Mouse (Mus musculus) forebrain, postnatal 0 days (tissue): ENCODE data around the gene Wdfy3. TPM values are rescaled to one million over a fixed set of nuclear protein-coding genes. Genes with fewer than 3 reads are reported as not detected.

ENCODE experiments used
- ATAC-seq: fragments of 200-750 bp; cut with Nextera tagmentation; 2 replicates; pipeline ENCODE4 v1.8.0; 2017; ENCODE audit warnings: mild to moderate bottlenecking, moderate library complexity
- DNase-seq: peaks from one replicate; pipeline ENCODE4 v3.0.0-alpha.2; 2015
- H3K27ac ChIP-seq: fragments of 300-500 bp; sonication (generic); 2 replicates; pipeline ENCODE4 v1.5.1; 2014; ENCODE audit warnings: low read depth, mild to moderate bottlenecking, antibody characterized with exemption, low read length, moderate library complexity, mixed read lengths
- H3K27me3 ChIP-seq: fragments of 300-500 bp; sonication (generic); 2 replicates; pipeline ENCODE4 v1.6.1; 2014; ENCODE audit warnings: mild to moderate bottlenecking, low read length, mixed read lengths; ENCODE audit not compliant: insufficient read depth
- H3K36me3 ChIP-seq: fragments of 300-500 bp; sonication (generic); 2 replicates; pipeline ENCODE4 v1.6.1; 2014; ENCODE audit warnings: mild to moderate bottlenecking, moderate library complexity; ENCODE audit not compliant: insufficient read depth
- H3K4me1 ChIP-seq: fragments of 300-500 bp; sonication (generic); 2 replicates; pipeline ENCODE4 v1.6.1; 2014; ENCODE audit warnings: antibody characterized with exemption; ENCODE audit not compliant: insufficient read depth
- H3K4me2 ChIP-seq: fragments of 300-500 bp; sonication (generic); 2 replicates; pipeline ENCODE4 v1.6.1; 2014; ENCODE audit warnings: low read depth, mild to moderate bottlenecking, moderate library complexity
- H3K4me3 ChIP-seq: fragments of 300-500 bp; sonication (generic); 2 replicates; pipeline ENCODE4 v1.5.1; 2014; ENCODE audit warnings: low read depth, low read length, mixed read lengths
- H3K9ac ChIP-seq: fragments of 300-500 bp; sonication (generic); 2 replicates; pipeline ENCODE4 v1.6.1; 2014; ENCODE audit warnings: mild to moderate bottlenecking
- H3K9me3 ChIP-seq: fragments of 300-500 bp; sonication (generic); 2 replicates; pipeline ENCODE4 v1.6.1; 2016; ENCODE audit warnings: low read length
- CTCF ChIP-seq: sonication (generic); IDR thresholded peaks from 2 replicates; pipeline ENCODE4 v1.5.1; 2016; ENCODE audit warnings: antibody characterized with exemption, control low read depth, low read depth
- WGBS: fragments of 180-500 bp; shearing (Covaris S2); extraction: QIAGEN DNeasy Blood & Tissue Kit; methylation state at CpG from one replicate; pipeline ENCODE4 v1.1.7; 2014; 5-methylcytosine and 5-hydroxymethylcytosine counted together
- polyA plus RNA-seq: library from polyadenylated mRNA; unstranded; fragments of >200 nt; fragmentation: Nextera tagmentation; extraction: Ambion mirVana; gene quantifications from 2 replicates; pipeline ENCODE4 v1.2.1, GENCODE M21; 2015
- total RNA-seq: library from RNA; depleted of rRNA; stranded (reverse); fragments of >200 nt; gene quantifications from 2 replicates; pipeline ENCODE4 v1.2.3, GENCODE M21; 2014

Wdfy3 gene
- total and polyA plus RNA-seq, 2 experiments from 2014 or later = 15.4 to 68.8 TPM

DNA sequence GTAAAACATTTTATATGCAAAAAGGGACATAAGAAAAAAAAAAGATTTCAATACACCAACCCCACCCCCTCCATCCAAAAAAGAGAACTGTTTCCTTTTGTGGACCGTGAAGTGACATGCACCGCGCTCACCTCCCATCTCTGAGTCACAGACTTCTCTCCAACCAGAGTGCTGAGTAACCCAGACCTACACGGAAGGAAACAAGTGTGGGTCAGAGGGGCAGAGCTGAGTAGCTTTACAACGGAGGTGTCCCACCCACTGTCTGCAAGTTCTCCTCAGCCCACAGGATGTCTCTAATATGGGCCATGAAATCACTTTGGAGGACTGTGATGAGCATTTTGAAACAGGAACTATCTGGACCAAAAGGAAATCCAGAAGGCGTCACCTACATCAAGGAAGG, 205.8 kb downstream of the Wdfy3 start:
- Histone ChIP-seq H3K36me3 (peaks cover 81% of the 10 kb centered on the region), H3K9me3 (no peaks in the 10 kb centered on the region), H3K27me3 (no peaks in the 10 kb centered on the region), H3K4me1 (no peaks in the 10 kb centered on the region), H3K27ac (no peak overlapping the region), H3K4me2 (no peak overlapping the region), H3K9ac (no peak overlapping the region), H3K4me3 (no peak overlapping the region)
- WGBS = 95% methylated on average over 6 of the region's 6 CpGs
- DNase-seq (no peak), ATAC-seq (no peak)
- no peak for TF ChIP-seq CTCF

DNA sequence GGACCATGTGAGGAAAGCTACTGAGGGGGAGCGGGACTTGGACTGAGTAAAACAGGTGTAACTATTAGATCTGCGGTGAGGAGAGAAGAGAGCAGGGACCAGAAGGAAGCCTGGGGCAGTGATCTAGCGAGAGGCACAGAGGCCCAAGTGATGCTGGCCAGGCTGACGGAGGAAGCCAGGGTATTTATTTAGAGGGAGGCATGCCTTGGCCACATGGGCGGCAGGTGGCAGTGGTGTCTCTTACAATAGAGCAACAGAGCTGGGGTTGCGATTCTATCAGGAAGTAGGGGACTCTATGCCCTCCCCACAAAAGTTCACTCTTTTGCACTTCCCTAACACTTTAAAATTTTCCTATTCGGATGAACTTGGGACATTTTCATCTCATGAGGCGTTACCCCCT, 207.1 kb downstream of the Wdfy3 start:
- ATAC-seq (no peak), DNase-seq (no peak)
- no peaks in the 10 kb centered on the region for H3K4me1 ChIP-seq
- no peak for TF ChIP-seq CTCF
- H3K27ac ChIP-seq = no peak overlapping the region
- peaks cover 80% of the 10 kb centered on the region for H3K36me3 ChIP-seq
- H3K9ac ChIP-seq = no peak overlapping the region
- WGBS = 89% methylated on average over 8 of the region's 8 CpGs
- H3K9me3 ChIP-seq = no peaks in the 10 kb centered on the region
- H3K4me2 ChIP-seq = no peak overlapping the region
- no peak overlapping the region for H3K4me3 ChIP-seq
- no peaks in the 10 kb centered on the region for H3K27me3 ChIP-seq

DNA sequence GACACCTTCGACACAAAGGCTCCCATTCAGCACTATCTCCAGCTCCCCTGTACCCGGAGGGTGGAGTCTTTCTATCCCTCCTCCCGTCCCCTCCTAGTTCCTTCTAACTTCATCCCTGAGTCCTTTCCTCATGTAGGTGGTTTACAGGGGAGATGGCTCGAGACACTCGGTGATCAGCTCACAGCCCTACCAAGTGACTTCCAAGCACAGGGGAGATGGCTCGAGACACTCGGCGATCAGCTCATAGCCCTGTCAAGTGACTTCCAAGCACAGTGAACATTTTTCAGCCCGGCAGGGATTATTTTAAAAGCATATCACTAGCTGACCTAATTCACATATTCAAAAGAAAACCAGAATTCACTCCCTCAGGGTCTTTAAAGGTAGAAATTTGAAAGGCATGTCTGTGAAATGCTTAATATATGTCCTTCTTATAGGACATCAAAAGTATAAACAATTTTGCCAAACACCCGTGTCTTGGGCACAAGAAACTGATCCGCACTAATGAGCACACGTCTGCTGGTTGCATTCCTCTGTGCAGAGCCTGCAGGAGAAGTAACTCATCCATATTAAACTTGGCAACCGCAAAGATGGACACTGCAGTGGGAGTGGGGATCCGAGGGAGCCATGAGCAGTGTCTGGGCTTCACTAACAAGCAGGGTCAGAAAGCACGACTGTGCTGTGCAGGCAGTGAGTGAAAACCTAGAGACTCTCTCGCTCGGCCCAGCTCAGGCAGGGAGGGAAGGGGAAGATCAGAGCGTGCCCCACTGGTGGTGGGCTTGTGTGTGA, 207.7 kb downstream of the Wdfy3 start:
- Histone ChIP-seq H3K9me3 (no peaks in the 10 kb centered on the region), H3K27me3 (no peaks in the 10 kb centered on the region), H3K36me3 (peaks cover 83% of the 10 kb centered on the region), H3K9ac (no peak overlapping the region), H3K4me2 (no peak overlapping the region), H3K4me3 (no peak overlapping the region), H3K4me1 (no peaks in the 10 kb centered on the region), H3K27ac (no peak overlapping the region)
- DNase-seq = no peak
- TF ChIP-seq CTCF = no peak
- WGBS = 87% methylated on average over 18 of the region's 18 CpGs
- no peak for ATAC-seq

DNA sequence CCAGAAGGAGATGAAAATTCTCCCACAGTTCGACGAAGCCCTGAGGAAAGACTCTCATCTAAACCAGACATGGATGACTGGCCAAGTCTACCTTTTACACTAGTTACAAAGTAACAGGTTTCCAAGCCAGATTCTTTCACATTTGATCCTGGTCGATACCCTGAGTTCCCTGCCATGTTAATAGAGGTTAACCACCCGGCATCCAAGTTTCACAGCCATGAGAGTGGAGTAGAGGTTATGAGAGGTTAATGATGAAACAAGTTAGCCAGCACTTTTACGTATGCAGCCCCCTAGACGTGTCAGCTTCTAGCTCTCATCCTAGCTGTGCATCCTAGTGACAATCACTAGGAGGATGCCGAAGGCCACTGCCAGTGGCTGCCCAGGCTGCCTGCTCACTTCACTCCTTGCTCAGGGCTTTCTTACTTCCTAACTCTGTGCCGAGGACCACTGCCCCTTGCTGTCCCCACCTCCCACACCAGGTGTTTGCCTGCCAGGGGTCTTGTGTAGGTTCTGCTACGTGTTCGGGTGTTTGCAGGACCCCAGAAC, 210.8 kb downstream of the Wdfy3 start:
- 87% methylated on average over 10 of the region's 10 CpGs for WGBS

DNA sequence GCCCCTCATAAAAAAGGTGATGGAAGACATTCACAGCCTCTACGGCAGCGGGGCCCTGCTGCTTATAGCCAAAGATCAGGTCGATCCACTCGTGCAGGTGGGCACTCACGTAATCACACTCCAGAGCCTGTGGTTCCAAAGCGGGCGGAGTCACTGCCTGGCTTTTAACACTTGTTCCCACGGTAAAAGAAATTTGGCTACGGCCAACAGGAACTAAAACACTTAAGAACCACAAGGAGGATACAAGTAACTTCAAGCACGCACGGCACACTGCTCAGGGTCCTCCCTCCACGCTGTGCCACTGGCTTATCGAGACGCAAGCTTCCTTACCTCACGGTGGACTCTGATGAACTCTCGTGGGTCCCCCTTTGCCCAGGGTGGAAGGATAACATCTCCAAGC, 214.2 kb downstream of the Wdfy3 start:
- Histone ChIP-seq H3K9ac (no peak overlapping the region), H3K27ac (no peak overlapping the region), H3K4me1 (no peaks in the 10 kb centered on the region), H3K4me2 (no peak overlapping the region), H3K9me3 (no peaks in the 10 kb centered on the region), H3K36me3 (peaks cover 84% of the 10 kb centered on the region), H3K4me3 (no peak overlapping the region), H3K27me3 (no peaks in the 10 kb centered on the region)
- TF ChIP-seq CTCF = no peak
- no peak for ATAC-seq
- no peak for DNase-seq
- 96% methylated on average over 16 of the region's 16 CpGs for WGBS

More for the DNA sequence above, 210.8 kb downstream of the Wdfy3 start:
- Histone ChIP-seq H3K4me3 (no peak overlapping the region), H3K27ac (no peak overlapping the region), H3K36me3 (peaks cover 82% of the 10 kb centered on the region), H3K9ac (no peak overlapping the region), H3K27me3 (no peaks in the 10 kb centered on the region), H3K4me2 (no peak overlapping the region), H3K9me3 (no peaks in the 10 kb centered on the region), H3K4me1 (no peaks in the 10 kb centered on the region)
- ATAC-seq = no peak
- no peak for TF ChIP-seq CTCF
- DNase-seq = no peak

DNA sequence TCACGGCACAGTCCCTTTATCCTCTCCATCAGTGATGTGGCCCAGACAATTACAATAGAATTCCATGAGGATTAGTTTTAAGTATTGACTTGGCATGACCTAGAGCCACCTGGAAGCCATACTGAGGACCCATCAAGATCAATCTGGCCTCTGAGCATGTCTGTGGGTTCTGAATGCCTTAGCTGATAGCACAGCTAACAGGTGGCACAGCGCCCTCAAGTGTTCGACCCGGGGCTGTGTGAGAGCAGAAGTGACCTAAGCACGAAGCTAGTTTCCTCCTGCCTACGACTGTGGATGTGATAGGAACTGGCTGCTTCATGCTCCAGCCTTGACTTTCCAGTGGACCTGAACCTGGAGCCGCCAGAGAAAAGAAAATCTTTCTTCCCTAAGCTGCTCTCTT, 215.1 kb downstream of the Wdfy3 start:
- ATAC-seq (no peak), DNase-seq (no peak)
- no peaks in the 10 kb centered on the region for H3K9me3 ChIP-seq
- no peak overlapping the region for H3K4me2 ChIP-seq
- no peaks in the 10 kb centered on the region for H3K4me1 ChIP-seq
- no peak overlapping the region for H3K4me3 ChIP-seq
- H3K27ac ChIP-seq = no peak overlapping the region
- WGBS = 87% methylated on average over 7 of the region's 7 CpGs
- H3K9ac ChIP-seq = no peak overlapping the region
- no peaks in the 10 kb centered on the region for H3K27me3 ChIP-seq
- peaks cover 87% of the 10 kb centered on the region for H3K36me3 ChIP-seq
- TF ChIP-seq CTCF = peak; percentile 12; the same call in 1 of the 2 replicates

DNA sequence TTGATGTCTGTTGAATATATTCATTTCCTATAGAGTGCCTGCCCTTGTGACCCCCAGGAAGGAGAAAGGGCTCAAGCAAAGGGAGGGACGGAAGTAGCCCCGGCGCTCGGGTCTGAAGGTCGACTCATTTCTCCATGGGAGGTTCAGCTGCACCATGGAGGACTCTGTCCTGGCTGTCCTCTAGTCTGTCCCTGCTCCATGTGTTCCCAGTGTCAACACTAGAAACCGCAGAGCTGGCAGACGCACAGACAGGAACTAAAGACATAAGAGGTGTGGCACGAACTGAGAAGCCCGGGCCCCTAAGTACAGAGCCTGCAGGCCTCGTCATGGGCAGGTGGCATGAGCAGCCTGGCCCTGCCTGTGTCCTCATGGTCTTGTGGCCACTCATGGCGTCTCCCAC, 215.6 kb downstream of the Wdfy3 start:
- WGBS = 93% methylated on average over 11 of the region's 11 CpGs
- no peaks in the 10 kb centered on the region for H3K4me1 ChIP-seq
- no peak overlapping the region for H3K9ac ChIP-seq
- H3K4me2 ChIP-seq = no peak overlapping the region
- peaks cover 88% of the 10 kb centered on the region for H3K36me3 ChIP-seq
- no peak for TF ChIP-seq CTCF
- ATAC-seq (no peak), DNase-seq (no peak)
- no peak overlapping the region for H3K4me3 ChIP-seq
- H3K9me3 ChIP-seq = no peaks in the 10 kb centered on the region
- H3K27ac ChIP-seq = no peak overlapping the region
- no peaks in the 10 kb centered on the region for H3K27me3 ChIP-seq
